Mouse (Mus musculus) brain, embryonic 14.5 days (tissue): ENCODE measurements at regions not wholly inside any gene's neighbourhood (a gene's known extent, or its start where the extent isn't known, plus 50 kb on each side); places are given as distances from the start of the nearest gene placed in this dataset.

ENCODE experiments used
- DNase-seq: peaks from one replicate; pipeline ENCODE4 v3.0.0-alpha.2; 2011; ENCODE audit warnings: low read depth
- CTCF ChIP-seq: fragments of 200-500 bp; IDR thresholded peaks from 2 replicates; pipeline ENCODE4 v1.5.1; 2012; ENCODE audit warnings: inconsistent platforms, mild to moderate bottlenecking, moderate library complexity, borderline replicate concordance; ENCODE audit not compliant: insufficient read depth, insufficient read length; ENCODE audit errors: extremely low read depth
- POLR2A ChIP-seq: fragments of 200-500 bp; IDR thresholded peaks from 2 replicates; pipeline ENCODE4 v1.6.1; 2012; ENCODE audit warnings: mild to moderate bottlenecking, inconsistent platforms, borderline replicate concordance; ENCODE audit not compliant: poor library complexity, insufficient read depth, insufficient read length, severe bottlenecking; ENCODE audit errors: extremely low read depth

GRCm38 (mm10) chr13:52416301-52416700 is 114.8 kb downstream of the Diras2 start:
- TF ChIP-seq CTCF (no peak), POLR2A (no peak)
- peak; percentile 35 for DNase-seq

GRCm38 (mm10) chr13:52422456-52422855 is 108.6 kb downstream of the Diras2 start:
- TF ChIP-seq CTCF, result no peak
- TF ChIP-seq POLR2A, result no peak
- no peak for DNase-seq

- no peak for DNase-seq
- no peak for TF ChIP-seq POLR2A
- no peak for TF ChIP-seq CTCF
Measured at GRCm38 (mm10) chr13:52428527-52428926, 102.6 kb downstream of the Diras2 start.

- no peak for DNase-seq
Measured at GRCm38 (mm10) chr13:52436756-52437155, 94.3 kb downstream of the Diras2 start.

GRCm38 (mm10) chr13:52445513-52445912 is 85.6 kb downstream of the Diras2 start:
- DNase-seq, result no peak
- TF ChIP-seq POLR2A (no peak), CTCF (no peak)

More at GRCm38 (mm10) chr13:52436756-52437155, 94.3 kb downstream of the Diras2 start:
- TF ChIP-seq CTCF (no peak), POLR2A (no peak)

- peak; percentile 44 for DNase-seq
- TF ChIP-seq CTCF, result no peak
- no peak for TF ChIP-seq POLR2A
Measured at GRCm38 (mm10) chr13:52448902-52449301, 82.2 kb downstream of the Diras2 start.

GRCm38 (mm10) chr13:52451486-52451885 is 79.6 kb downstream of the Diras2 start:
- DNase-seq, result peak; percentile 85
- no peak for TF ChIP-seq POLR2A

GRCm38 (mm10) chr13:52452291-52452690 is 78.8 kb downstream of the Diras2 start:
- DNase-seq, result no peak
- no peak for TF ChIP-seq POLR2A
- no peak for TF ChIP-seq CTCF
